Mouse (Mus musculus) CH12.LX (cell line): ENCODE measurements at regions not wholly inside any gene's neighbourhood (a gene's known extent, or its start where the extent isn't known, plus 50 kb on each side); places are given as distances from the start of the nearest gene placed in this dataset.

Experiments used
- DNase-seq: peaks from one replicate; pipeline ENCODE4 v3.0.0-alpha.2; 2013; ENCODE audit errors: extremely low read depth
- H3K27ac ChIP-seq: 2 replicates; pipeline ENCODE4 v1.5.1; 2012; ENCODE audit warnings: low read depth, mild to moderate bottlenecking, control low read depth, moderate library complexity; ENCODE audit not compliant: insufficient read depth
- H3K27me3 ChIP-seq: replicated peaks from 2 replicates; pipeline ENCODE3; 2012; ENCODE audit warnings: inconsistent platforms
- H3K36me3 ChIP-seq, 2 experiments: replicated peaks in 1 of 2; 2 replicates each; pipeline versions ENCODE3 to v1.6.1; 2012; ENCODE audit warnings: inconsistent platforms in 1 of 2, low read length in 1 of 2, mild to moderate bottlenecking in 1 of 2, mixed read lengths in 1 of 2, moderate library complexity in 1 of 2; ENCODE audit not compliant: control insufficient read depth in 1 of 2, insufficient read depth in 1 of 2
- H3K4me1 ChIP-seq, 2 experiments: 2 replicates each; pipeline ENCODE4 v1.6.1; 2012; ENCODE audit warnings: inconsistent platforms in 1 of 2, moderate library complexity in 1 of 2; ENCODE audit not compliant: insufficient read depth in 2 of 2, control insufficient read depth in 1 of 2
- H3K4me2 ChIP-seq: 2 replicates; pipeline ENCODE4 v1.6.1; 2012; ENCODE audit warnings: low read depth, mild to moderate bottlenecking, control low read depth; ENCODE audit not compliant: poor library complexity, insufficient read depth, severe bottlenecking
- H3K4me3 ChIP-seq, 3 experiments: fragments of 150-350 bp in 1 of 3; sonication (generic) in 1 of 3; replicated peaks in 1 of 3; 2 replicates each; pipeline versions ENCODE3 to v1.5.1; 2011 to 2012; ENCODE audit warnings: low read depth in 2 of 3, low read length in 2 of 3, mild to moderate bottlenecking in 2 of 3, moderate library complexity in 2 of 3, control low read depth in 1 of 3, improper control_type of control experiment in 1 of 3, inconsistent platforms in 1 of 3, mixed read lengths in 1 of 3; ENCODE audit not compliant: poor library complexity in 1 of 3
- H3K79me2 ChIP-seq: replicated peaks from 2 replicates; pipeline ENCODE4 v1.6.1; 2012; ENCODE audit warnings: mild to moderate bottlenecking, moderate library complexity; ENCODE audit not compliant: control insufficient read depth, poor library complexity, insufficient read depth, severe bottlenecking; ENCODE audit errors: extremely low read depth
- H3K9ac ChIP-seq: 2 replicates; pipeline ENCODE4 v1.6.1; 2012; ENCODE audit warnings: low read depth, mild to moderate bottlenecking, control low read depth, moderate library complexity; ENCODE audit not compliant: insufficient read depth
- H3K9me3 ChIP-seq: replicated peaks from 2 replicates; pipeline ENCODE3; 2012; ENCODE audit warnings: low read length, inconsistent platforms, mixed read lengths
- CTCF ChIP-seq, 2 experiments: IDR thresholded peaks in 1 of 2; conservative IDR thresholded peaks in 1 of 2; 2 replicates each; pipeline ENCODE4 v1.5.1; 2011 to 2012; ENCODE audit warnings: low read depth in 2 of 2, low read length in 2 of 2, improper control_type of control experiment in 1 of 2, inconsistent platforms in 1 of 2, mild to moderate bottlenecking in 1 of 2, moderate library complexity in 1 of 2
- E2F4 ChIP-seq: IDR thresholded peaks from 2 replicates; pipeline ENCODE4 v1.6.1; 2011; ENCODE audit warnings: low read depth, low read length, improper control_type of control experiment; ENCODE audit not compliant: insufficient replicate concordance
- GABPA ChIP-seq: IDR thresholded peaks from 2 replicates; pipeline ENCODE4 v1.6.1; 2012; ENCODE audit warnings: low read depth, low read length, improper control_type of control experiment, inconsistent platforms; ENCODE audit not compliant: insufficient replicate concordance
- HCFC1 ChIP-seq: IDR thresholded peaks from 2 replicates; pipeline ENCODE4 v1.6.1; 2012; ENCODE audit warnings: low read depth, mild to moderate bottlenecking, inconsistent platforms, low read length, improper control_type of control experiment
- IRF4 ChIP-seq: IDR thresholded peaks from 2 replicates; pipeline ENCODE4 v1.6.1; 2014; ENCODE audit warnings: low read depth, mild to moderate bottlenecking, inconsistent platforms, low read length, improper control_type of control experiment
- JUN ChIP-seq: IDR thresholded peaks from 2 replicates; pipeline ENCODE4 v1.6.1; 2011; ENCODE audit warnings: low read depth, mild to moderate bottlenecking, low read length, improper control_type of control experiment, moderate library complexity; ENCODE audit not compliant: insufficient read depth
- MAZ ChIP-seq: IDR thresholded peaks from 2 replicates; pipeline ENCODE4 v1.6.1; 2012; ENCODE audit warnings: low read depth, mild to moderate bottlenecking, inconsistent platforms, low read length, improper control_type of control experiment, moderate library complexity
- MYC ChIP-seq: IDR thresholded peaks from 2 replicates; pipeline ENCODE4 v1.6.1; 2011; ENCODE audit warnings: low read depth, mild to moderate bottlenecking, improper control_type of control experiment, low read length
- NELFE ChIP-seq: IDR thresholded peaks from 2 replicates; pipeline ENCODE4 v1.6.1; 2011; ENCODE audit warnings: low read depth, low read length, improper control_type of control experiment
- POLR2A ChIP-seq: IDR thresholded peaks from 2 replicates; pipeline ENCODE4 v1.6.1; 2011; ENCODE audit warnings: low read depth, mild to moderate bottlenecking, improper control_type of control experiment, low read length
- POLR2AphosphoS2 ChIP-seq: IDR thresholded peaks from 2 replicates; pipeline ENCODE4 v1.6.1; 2011; ENCODE audit warnings: low read depth, low read length, improper control_type of control experiment
- RCOR1 ChIP-seq: conservative IDR thresholded peaks from 2 replicates; pipeline ENCODE4 v1.6.1; 2012; ENCODE audit warnings: low read depth, mild to moderate bottlenecking, inconsistent platforms, low read length, improper control_type of control experiment
- SMC3 ChIP-seq: IDR thresholded peaks from 2 replicates; pipeline ENCODE4 v1.6.1; 2011; ENCODE audit warnings: low read depth, low read length, improper control_type of control experiment
- TCF12 ChIP-seq: IDR thresholded peaks from 2 replicates; pipeline ENCODE4 v1.6.1; 2014; ENCODE audit warnings: low read depth, mild to moderate bottlenecking, inconsistent platforms, low read length, improper control_type of control experiment
- UBTF ChIP-seq: IDR thresholded peaks from 2 replicates; pipeline ENCODE4 v1.6.1; 2012; ENCODE audit warnings: low read depth, mild to moderate bottlenecking, inconsistent platforms, low read length, improper control_type of control experiment, moderate library complexity
- ZC3H11A ChIP-seq: IDR thresholded peaks from 2 replicates; pipeline ENCODE4 v1.6.1; 2012; ENCODE audit warnings: low read depth, mild to moderate bottlenecking, inconsistent platforms, low read length, improper control_type of control experiment
- ZNF384 ChIP-seq: IDR thresholded peaks from 2 replicates; pipeline ENCODE4 v1.6.1; 2012; ENCODE audit warnings: low read depth, low read length, improper control_type of control experiment, inconsistent platforms
- dilution Hi-C: fragments of 300-500 bp; cut with MboI; formaldehyde crosslinking; loops from 2 replicates; pipeline ENCODE4 v1.14.3; 2020; ENCODE audit warnings: low sequenced_read_pairs; ENCODE audit not compliant: extremely low pct_unique_long_range_greater_than_20kb, extremely low pct_ligation_motif_present
- in situ Hi-C: fragments of 300-500 bp; cut with MboI; formaldehyde crosslinking; loops from 3 replicates; pipeline ENCODE4 v1.14.3; 2019; ENCODE audit warnings: low sequenced_read_pairs, low pct_ligation_motif_present, low pct_unique_long_range_greater_than_20kb, mixed read lengths

DNA sequence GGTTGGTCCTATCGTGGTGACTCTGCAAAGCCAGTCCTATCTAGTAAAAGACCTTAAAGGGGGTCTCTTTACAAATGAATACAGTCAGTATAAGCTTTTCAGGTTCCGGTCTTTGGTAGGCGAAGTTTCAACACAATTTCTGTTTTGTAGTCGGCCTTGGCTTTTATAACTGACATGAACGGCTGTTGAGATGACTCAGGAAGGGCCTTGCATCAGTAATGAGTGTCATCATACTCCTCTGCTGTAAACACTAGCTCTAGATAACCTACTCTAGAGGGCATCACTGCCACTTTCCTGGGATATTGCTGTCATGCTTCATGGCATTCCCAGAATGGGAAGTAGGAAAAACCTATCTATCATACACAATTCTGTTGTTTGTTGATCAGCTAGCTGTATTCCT lies 312.9 kb downstream of the Klf5 start:
- no peak overlapping the region for H3K4me3 ChIP-seq
- H3K9me3 ChIP-seq = no peaks in the 10 kb centered on the region
- no peak overlapping the region for H3K27ac ChIP-seq
- DNase-seq = no peak
- in situ Hi-C loops = no loop called here
- H3K9ac ChIP-seq = no peak overlapping the region
- no peaks in the 10 kb centered on the region for H3K79me2 ChIP-seq
- dilution Hi-C loops = no loop called here
- H3K27me3 ChIP-seq = no peaks in the 10 kb centered on the region
- peaks cover 2 to 21% of the 10 kb centered on the region in 2 experiments; a peak in 2 of 4 replicates for H3K4me1 ChIP-seq
- no peaks in the 10 kb centered on the region for H3K36me3 ChIP-seq
- no peak for TF ChIP-seq MYC
- no peak for TF ChIP-seq ZNF384
- TF ChIP-seq MAZ = no peak
- TF ChIP-seq HCFC1 = no peak
- TF ChIP-seq POLR2AphosphoS2 = no peak
- no peak for TF ChIP-seq UBTF
- no peak for TF ChIP-seq ZC3H11A
- no peak overlapping the region for H3K4me2 ChIP-seq

- in situ Hi-C loops (no loop called here), dilution Hi-C loops (no loop called here)
- TF ChIP-seq SMC3 (no peak), NELFE (no peak), JUN (no peak), GABPA (no peak), ZNF384 (no peak), E2F4 (no peak), CTCF (conservative IDR thresholded peaks at IDR 0.05 in 1 of 2, IDR thresholded peaks at IDR 0.05 in 1 of 2; ENCODE audit: low read depth in 2 of 2, low read length in 2 of 2) (no peak), POLR2A (no peak), POLR2AphosphoS2 (no peak), RCOR1 (no peak), IRF4 (no peak), TCF12 (no peak), MYC (no peak)
- no peaks in the 10 kb centered on the region for H3K9me3 ChIP-seq
- H3K27me3 ChIP-seq = no peaks in the 10 kb centered on the region
- no peaks in the 10 kb centered on the region for H3K36me3 ChIP-seq
- DNase-seq = no peak
- peaks cover 2 to 18% of the 10 kb centered on the region in 2 experiments; a peak in 2 of 4 replicates for H3K4me1 ChIP-seq
- no peak overlapping the region for H3K4me3 ChIP-seq
- H3K4me2 ChIP-seq = no peak overlapping the region
- no peak overlapping the region for H3K9ac ChIP-seq
- H3K79me2 ChIP-seq = no peaks in the 10 kb centered on the region
- no peak overlapping the region for H3K27ac ChIP-seq
These were observed 313.6 kb downstream of the Klf5 start for GRCm38 (mm10) chr14:99612114-99612513.
